8 mouse cellular contexts compared by ENCODE assay signal in genomic region chr17:35879245-35880057, GRCm38 (mm10). TPM values are rescaled to one million over a fixed set of nuclear protein-coding genes. Genes with fewer than 3 reads are reported as not detected.
A peak's percentile ranks its signal among the peaks of the same experiment; 100 is the strongest.
DNase-seq lines count a peak whose midpoint lies in the region; ATAC-seq lines count a peak whose summit lies in the region.

Gene Dhx16, plus strand, starts transcription at chr17:35879819.

- peak within 1 kb of the TSS; percentile 96 for H3K4me3 ChIP-seq in hindbrain, embryonic 14.5 days (replicated peaks; ENCODE audit: low read length)

- H3K27ac ChIP-seq in hindbrain, embryonic 14.5 days: peak within 1 kb of the TSS; percentile 77

- DNase-seq in R1 (ENCODE audit: low read depth, low spot score): peak; percentile 98
- DNase-seq in cerebellum, postnatal 25 days: peak; percentile 98 to 99
- DNase-seq in frontal cortex, postnatal 25 days (ENCODE audit: low spot score in 2 of 2): peak; percentile 89 to 94
- peak; percentile 97 for DNase-seq in hindbrain, embryonic 14.5 days (ENCODE audit: low spot score)
- DNase-seq in left cerebral cortex, adult 11 months (ENCODE audit: low spot score): peak; percentile 90
- peak; percentile 96 for DNase-seq in lung, postnatal 4 days
- peak; percentile 93 for DNase-seq in retina, postnatal 7 days (ENCODE audit: low read depth, low spot score)
- DNase-seq in urinary bladder, adult 2 months (ENCODE audit: low spot score): peak; percentile 84

- peaks cover 7% of the 10 kb centered on the region for H3K4me1 ChIP-seq in hindbrain, embryonic 14.5 days (replicated peaks; ENCODE audit: control insufficient read depth, insufficient read depth, low read length)

- peaks cover 54% of the 10 kb centered on the region for H3K36me3 ChIP-seq in hindbrain, embryonic 14.5 days (replicated peaks; ENCODE audit: control insufficient read depth, insufficient read depth)

- H3K9me3 ChIP-seq in hindbrain, embryonic 14.5 days (ENCODE audit: control insufficient read depth, low read length): no peaks in the 10 kb centered on the region

- peak within 1 kb of the TSS; percentile 86 for H3K9ac ChIP-seq in hindbrain, embryonic 14.5 days

- WGBS in hindbrain, embryonic 14.5 days: 6% methylated on average over 66 of the region's 66 CpGs

- ATAC-seq in hindbrain, embryonic 14.5 days (ENCODE audit: low FRiP score): peak; percentile 90

- peak within 1 kb of the TSS; percentile 82 for H3K4me2 ChIP-seq in hindbrain, embryonic 14.5 days (replicated peaks)

- no peaks in the 10 kb centered on the region for H3K27me3 ChIP-seq in hindbrain, embryonic 14.5 days (ENCODE audit: control insufficient read depth, insufficient read depth, low read length)

RNA-seq across cellular contexts. Expression of gene Dhx16, which starts in this region (rescaled TPM):
- polyA plus RNA-seq in hindbrain, embryonic 14.5 days (2014; fragmentation: Nextera tagmentation; extraction: Ambion mirVana): 25.8 and 29.0 TPM in 2 replicates
- 53.4 and 57.7 TPM in 2 replicates for polyA plus RNA-seq in urinary bladder, adult 2 months (2012; rRNA removed)

Comparison
In these comparisons a context has a peak if more than half of its experiments do, and no peak if none do; other contexts are left out.
1. Peak in every context shown above with its lines: DNase-seq, ATAC-seq, H3K4me3 ChIP-seq and H3K27ac ChIP-seq.